Mouse (Mus musculus) limb, embryonic 13.5 days (tissue): Measurements from ENCODE around the gene Sh3pxd2a. TPM values are rescaled to one million over a fixed set of nuclear protein-coding genes. Genes with fewer than 3 reads are reported as not detected.

Source experiments
- microRNA-seq: library from miRNA; unstranded; fragments of <30 nt; microRNA quantifications from one replicate; pipeline ENCODE4, GENCODE M21; 2016
- polyA plus RNA-seq: library from polyadenylated mRNA; unstranded; fragments of >200 nt; fragmentation: Nextera tagmentation; extraction: Ambion mirVana; gene quantifications from 2 replicates; pipeline ENCODE4 v1.2.1, GENCODE M21; 2015

Sh3pxd2a gene
- polyA plus RNA-seq, 1 experiment from 2014 or later, result 10.1 TPM

Small RNA genes lying within 50 kb of the gene (microRNA-seq; reads per million reads assigned to microRNA genes)
- gene Mir6995, result not detected

Other genes starting within 250 kb of the Sh3pxd2a start
- 55.5 and 58.0 TPM in 2 replicates for gene Stn1, start 73.1 kb upstream of the Sh3pxd2a start, polyA plus RNA-seq
- gene Slk, start 115.3 kb upstream of the Sh3pxd2a start, polyA plus RNA-seq, result 9.2 and 10.6 TPM in 2 replicates
- 10.2 and 12.4 TPM in 2 replicates for gene Col17a1, start 227.7 kb upstream of the Sh3pxd2a start, polyA plus RNA-seq